Mouse (Mus musculus): ENCODE measurements around the gene Egfl8. TPM values are rescaled to one million over a fixed set of nuclear protein-coding genes. Genes with fewer than 3 reads are reported as not detected.
A peak's percentile ranks its signal among the peaks of the same experiment; 100 is the strongest.

Egfl8 gene
- polyA plus RNA-seq, 1 experiment from 2014 or later = 12.3 TPM

- peak within 1 kb of the TSS; percentile 88 for H3K4me2 ChIP-seq
- H3K9me3 ChIP-seq (replicated peaks) = no peaks in the 10 kb centered on the region
- H3K4me3 ChIP-seq (replicated peaks) = peak within 1 kb of the TSS; percentile 78
- peak; percentile 1 for ATAC-seq (ENCODE audit: low FRiP score)
- WGBS = 3% methylated on average over 21 of the region's 21 CpGs
- H3K36me3 ChIP-seq = peaks cover 16% of the 10 kb centered on the region
- no peaks in the 10 kb centered on the region for H3K27me3 ChIP-seq (replicated peaks)
- H3K4me1 ChIP-seq = peaks cover 68% of the 10 kb centered on the region
- H3K9ac ChIP-seq (replicated peaks) = peak within 1 kb of the TSS; percentile 97
- peak within 1 kb of the TSS; percentile 98 for H3K27ac ChIP-seq (replicated peaks)
Observed at GRCm38 (mm10) chr17:34591029-34591993, 24.5 kb downstream of the Egfl8 start, which contains the start of gene Pbx2. Gene Pbx2 (plus strand): TSS chr17:34591266.

- Histone ChIP-seq H3K4me2 (peak overlapping the region; percentile 88), H3K4me1 (peaks cover 72% of the 10 kb centered on the region), H3K9me3 (replicated peaks) (no peaks in the 10 kb centered on the region), H3K4me3 (replicated peaks) (peak overlapping the region; percentile 78; the same call in 1 of the 2 replicates), H3K36me3 (peaks cover 6% of the 10 kb centered on the region), H3K27ac (replicated peaks) (peak overlapping the region; percentile 98), H3K27me3 (replicated peaks) (no peaks in the 10 kb centered on the region), H3K9ac (replicated peaks) (0 out of 2 replicates have a peak overlapping the region, but pooled peaks have one; percentile 10)
- WGBS = 70% methylated on average over 15 of the region's 15 CpGs
- ATAC-seq (ENCODE audit: low FRiP score) = no peak
Observed at GRCm38 (mm10) chr17:34590154-34590987, 25.4 kb downstream of the Egfl8 start.

GRCm38 (mm10) chr17:34589681-34590101 lies 26.1 kb downstream of the Egfl8 start, which contains the start of gene Gpsm3:
Gene Gpsm3 (plus strand): TSS chr17:34589806.
- Histone ChIP-seq H3K27ac (replicated peaks) (peak within 1 kb of the TSS; percentile 98), H3K4me2 (peak within 1 kb of the TSS; percentile 88), H3K36me3 (peaks cover 3% of the 10 kb centered on the region), H3K9me3 (replicated peaks) (no peaks in the 10 kb centered on the region), H3K4me1 (peaks cover 69% of the 10 kb centered on the region), H3K9ac (replicated peaks) (0 out of 2 replicates have a peak within 1 kb of the TSS, but pooled peaks have one; percentile 10), H3K27me3 (replicated peaks) (no peaks in the 10 kb centered on the region), H3K4me3 (replicated peaks) (0 out of 2 replicates have a peak within 1 kb of the TSS, but pooled peaks have one; percentile 78)
- ATAC-seq (ENCODE audit: low FRiP score) = no peak
- 31% methylated on average over 7 of the region's 7 CpGs for WGBS

- H3K27me3 ChIP-seq (replicated peaks) = no peaks in the 10 kb centered on the region
- no peak overlapping the region for H3K9ac ChIP-seq (replicated peaks)
- H3K4me3 ChIP-seq (replicated peaks) = no peak overlapping the region
- no peak overlapping the region for H3K27ac ChIP-seq (replicated peaks)
- 54% methylated on average over 7 of the region's 7 CpGs for WGBS
- H3K4me1 ChIP-seq = peaks cover 65% of the 10 kb centered on the region
- no peaks in the 10 kb centered on the region for H3K9me3 ChIP-seq (replicated peaks)
- peak overlapping the region; percentile 88; the same call in 1 of the 2 replicates for H3K4me2 ChIP-seq
- no peak for ATAC-seq (ENCODE audit: low FRiP score)
- H3K36me3 ChIP-seq = no peaks in the 10 kb centered on the region
Observed at GRCm38 (mm10) chr17:34589206-34589605, 26.6 kb downstream of the Egfl8 start.

- Histone ChIP-seq H3K27ac (replicated peaks) (no peak overlapping the region), H3K27me3 (replicated peaks) (no peaks in the 10 kb centered on the region), H3K9me3 (replicated peaks) (no peaks in the 10 kb centered on the region), H3K4me2 (peak overlapping the region; percentile 88; the same call in 1 of the 2 replicates), H3K9ac (replicated peaks) (no peak overlapping the region), H3K36me3 (no peaks in the 10 kb centered on the region), H3K4me1 (peaks cover 60% of the 10 kb centered on the region), H3K4me3 (replicated peaks) (no peak overlapping the region)
- no peak for ATAC-seq (ENCODE audit: low FRiP score)
- 76% methylated on average over 3 of the region's 3 CpGs for WGBS
Observed at GRCm38 (mm10) chr17:34588767-34589166, 27.0 kb downstream of the Egfl8 start.

- Histone ChIP-seq H3K27me3 (replicated peaks) (no peaks in the 10 kb centered on the region), H3K9me3 (replicated peaks) (no peaks in the 10 kb centered on the region), H3K4me2 (peak overlapping the region; percentile 88), H3K36me3 (no peaks in the 10 kb centered on the region), H3K4me1 (peaks cover 51% of the 10 kb centered on the region), H3K27ac (replicated peaks) (peak overlapping the region; percentile 100), H3K4me3 (replicated peaks) (peak overlapping the region; percentile 76), H3K9ac (replicated peaks) (peak overlapping the region; percentile 89)
- no peak for ATAC-seq (ENCODE audit: low FRiP score)
- WGBS = 4% methylated on average over 19 of the region's 19 CpGs
Observed at GRCm38 (mm10) chr17:34587814-34588213, 28.0 kb downstream of the Egfl8 start.

- H3K9me3 ChIP-seq (replicated peaks) = no peaks in the 10 kb centered on the region
- H3K4me1 ChIP-seq = peaks cover 49% of the 10 kb centered on the region
- H3K27me3 ChIP-seq (replicated peaks) = no peaks in the 10 kb centered on the region
- H3K27ac ChIP-seq (replicated peaks) = peak overlapping the region; percentile 100
- peak overlapping the region; percentile 76 for H3K4me3 ChIP-seq (replicated peaks)
- peak overlapping the region; percentile 89 for H3K9ac ChIP-seq (replicated peaks)
- no peaks in the 10 kb centered on the region for H3K36me3 ChIP-seq
- H3K4me2 ChIP-seq = peak overlapping the region; percentile 88
- ATAC-seq (ENCODE audit: low FRiP score) = peak; percentile 81
- under 1% methylated on average over 50 of the region's 50 CpGs for WGBS
Observed at GRCm38 (mm10) chr17:34587423-34587811, 28.4 kb downstream of the Egfl8 start.

- Histone ChIP-seq H3K4me3 (replicated peaks) (peak overlapping the region; percentile 76), H3K9me3 (replicated peaks) (no peaks in the 10 kb centered on the region), H3K36me3 (no peaks in the 10 kb centered on the region), H3K27ac (replicated peaks) (peak overlapping the region; percentile 100), H3K9ac (replicated peaks) (peak overlapping the region; percentile 89), H3K4me1 (peaks cover 49% of the 10 kb centered on the region), H3K27me3 (replicated peaks) (no peaks in the 10 kb centered on the region), H3K4me2 (peak overlapping the region; percentile 88)
- WGBS = under 1% methylated on average over 38 of the region's 38 CpGs
- peak; percentile 79 for ATAC-seq (ENCODE audit: low FRiP score)
Observed at GRCm38 (mm10) chr17:34586796-34587422, 28.9 kb downstream of the Egfl8 start.

GRCm38 (mm10) chr17:34585877-34586771 lies 29.6 kb downstream of the Egfl8 start:
- peak; percentile 15 for ATAC-seq (ENCODE audit: low FRiP score)
- Histone ChIP-seq H3K27me3 (replicated peaks) (no peaks in the 10 kb centered on the region), H3K9ac (replicated peaks) (peak overlapping the region; percentile 89), H3K9me3 (replicated peaks) (no peaks in the 10 kb centered on the region), H3K4me3 (replicated peaks) (peak overlapping the region; percentile 76), H3K4me2 (peak overlapping the region; percentile 88), H3K36me3 (no peaks in the 10 kb centered on the region), H3K27ac (replicated peaks) (peak overlapping the region; percentile 100), H3K4me1 (peaks cover 42% of the 10 kb centered on the region)
- 15% methylated on average over 32 of the region's 32 CpGs for WGBS

GRCm38 (mm10) chr17:34585121-34585520 lies 30.6 kb downstream of the Egfl8 start:
- Histone ChIP-seq H3K27me3 (replicated peaks) (no peaks in the 10 kb centered on the region), H3K4me1 (peaks cover 32% of the 10 kb centered on the region), H3K36me3 (no peaks in the 10 kb centered on the region), H3K9ac (replicated peaks) (no peak overlapping the region), H3K4me3 (replicated peaks) (no peak overlapping the region), H3K27ac (replicated peaks) (peak overlapping the region; percentile 100; the same call in 1 of the 2 replicates), H3K9me3 (replicated peaks) (no peaks in the 10 kb centered on the region), H3K4me2 (no peak overlapping the region)
- 84% methylated on average over 8 of the region's 8 CpGs for WGBS
- no peak for ATAC-seq (ENCODE audit: low FRiP score)

Measured in neural tube, embryonic 15.5 days (tissue).